Mouse (Mus musculus): ENCODE results near the gene Hs1bp3. TPM values are rescaled to one million over a fixed set of nuclear protein-coding genes. Genes with fewer than 3 reads are reported as not detected.

Hs1bp3 gene
- total RNA-seq, 4 experiments from 2014 or later: 13.9 to 20.3 (median 17.1) TPM

GRCm38 (mm10) chr12:8335503-8335902, 22.3 kb downstream of the Hs1bp3 start:
- no peak for DNase-seq (ENCODE audit: low spot score)

DNA sequence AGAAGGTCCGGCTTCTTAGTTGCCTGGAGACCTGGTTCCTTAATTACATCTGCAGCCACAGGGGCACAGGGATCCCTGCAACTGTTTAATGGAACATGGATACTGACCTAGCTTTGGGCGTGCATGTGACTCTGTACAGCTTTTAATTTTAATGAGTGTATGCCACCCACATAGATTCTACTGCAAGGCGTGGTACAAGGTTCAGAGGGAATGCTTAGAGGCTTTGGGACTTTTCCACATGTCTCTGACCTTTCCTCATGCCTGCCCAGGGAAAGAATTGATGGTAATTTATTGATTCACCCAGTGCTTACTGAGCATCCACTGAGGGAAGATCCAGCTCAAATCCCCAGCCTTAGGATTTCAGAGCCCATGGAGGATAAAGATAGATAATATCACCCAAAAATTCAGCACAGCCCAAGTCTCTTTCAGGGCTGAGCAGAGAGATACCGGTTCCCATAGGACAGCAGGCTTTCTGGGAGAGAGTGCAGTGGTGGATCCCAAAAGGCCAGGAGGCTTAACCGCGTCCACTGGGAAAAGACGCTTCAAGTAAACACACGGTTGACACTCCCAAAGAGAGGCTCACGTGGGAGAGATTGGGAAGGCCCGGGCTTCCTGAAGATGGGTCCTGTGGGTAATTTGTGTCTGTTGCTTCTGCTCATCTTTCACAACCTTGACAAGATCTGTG, 23.5 kb downstream of the Hs1bp3 start:
- no peak for DNase-seq (ENCODE audit: low spot score)

DNA sequence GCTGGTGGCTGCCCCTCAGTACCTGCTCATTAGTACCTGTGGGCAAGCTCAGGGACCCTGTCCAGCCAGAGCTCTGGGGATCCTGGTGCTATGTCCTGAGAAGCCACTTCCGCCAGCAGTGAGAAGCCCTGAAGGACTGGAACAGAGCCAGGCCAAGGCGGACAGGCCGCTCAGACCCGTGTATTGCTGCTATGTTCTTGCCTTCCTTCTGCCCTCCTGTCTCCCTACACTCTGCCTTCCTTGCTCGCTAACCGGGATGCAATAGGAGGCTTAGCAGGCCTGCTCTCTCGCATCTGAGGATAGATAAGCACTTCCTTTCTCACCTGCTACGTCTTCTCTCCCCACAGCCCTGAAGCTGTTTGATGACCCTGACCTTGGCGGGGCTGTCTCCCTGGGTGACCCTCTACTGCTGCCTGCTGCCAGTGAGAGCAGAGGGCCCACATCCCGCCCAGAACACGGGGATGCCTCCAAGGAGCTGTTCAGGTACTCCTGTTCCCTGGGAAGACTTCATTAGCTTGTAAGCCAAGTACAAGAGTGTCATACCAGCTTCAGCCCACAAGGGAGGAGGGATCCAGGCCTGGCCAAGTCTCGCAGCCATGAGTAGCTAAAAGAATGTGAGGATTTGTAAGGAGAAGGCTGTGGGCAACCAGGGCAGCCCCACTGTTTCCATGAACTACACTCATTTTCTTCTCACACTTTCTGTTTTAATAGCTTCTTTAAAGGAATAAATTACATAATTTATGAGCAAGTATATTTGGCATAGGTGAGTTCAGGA, 24.2 kb downstream of the Hs1bp3 start:
- DNase-seq (ENCODE audit: low spot score): no peak

GRCm38 (mm10) chr12:8338491-8338890, 25.3 kb downstream of the Hs1bp3 start:
- no peak for DNase-seq (ENCODE audit: low spot score)

GRCm38 (mm10) chr12:8338918-8339317, 25.7 kb downstream of the Hs1bp3 start:
- no peak for DNase-seq (ENCODE audit: low spot score)

- no peak for DNase-seq (ENCODE audit: low spot score)
These were observed 26.5 kb downstream of the Hs1bp3 start for GRCm38 (mm10) chr12:8339591-8340319.

- no peak for DNase-seq (ENCODE audit: low spot score)
These were observed 27.8 kb downstream of the Hs1bp3 start for GRCm38 (mm10) chr12:8341008-8341407.

- no peak for DNase-seq (ENCODE audit: low spot score)
These were observed 30.1 kb downstream of the Hs1bp3 start for GRCm38 (mm10) chr12:8343381-8343780.

- DNase-seq (ENCODE audit: low spot score): peak; percentile 84
These were observed 31.7 kb downstream of the Hs1bp3 start for GRCm38 (mm10) chr12:8344897-8345296.

DNA sequence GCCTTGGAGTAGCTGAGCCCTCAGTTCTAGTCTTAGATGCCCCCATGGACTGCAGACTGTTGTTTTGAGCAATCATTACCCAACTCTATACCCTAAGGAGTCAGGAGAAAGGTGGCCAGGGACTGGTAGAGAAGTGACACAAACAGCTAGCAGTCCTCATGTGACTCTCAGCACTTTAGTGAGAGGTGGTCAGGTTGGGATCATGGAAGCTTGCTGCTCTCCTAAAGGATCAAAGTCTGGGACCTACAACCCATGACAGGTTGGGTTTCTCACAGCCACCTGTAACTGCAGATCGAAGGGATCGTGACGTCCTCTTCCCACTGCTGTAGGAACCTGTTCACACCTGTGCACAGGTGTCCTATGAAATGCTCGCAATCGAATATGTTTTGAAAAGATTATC, 32.3 kb downstream of the Hs1bp3 start:
- DNase-seq (ENCODE audit: low spot score): no peak

- no peak for DNase-seq (ENCODE audit: low spot score)
These were observed 34.7 kb downstream of the Hs1bp3 start for GRCm38 (mm10) chr12:8347746-8348462.

- DNase-seq (ENCODE audit: low spot score): no peak
These were observed 35.7 kb downstream of the Hs1bp3 start for GRCm38 (mm10) chr12:8348733-8349513.

GRCm38 (mm10) chr12:8351025-8351903, 38.0 kb downstream of the Hs1bp3 start:
- peak; percentile 77 for DNase-seq (ENCODE audit: low spot score)

DNA sequence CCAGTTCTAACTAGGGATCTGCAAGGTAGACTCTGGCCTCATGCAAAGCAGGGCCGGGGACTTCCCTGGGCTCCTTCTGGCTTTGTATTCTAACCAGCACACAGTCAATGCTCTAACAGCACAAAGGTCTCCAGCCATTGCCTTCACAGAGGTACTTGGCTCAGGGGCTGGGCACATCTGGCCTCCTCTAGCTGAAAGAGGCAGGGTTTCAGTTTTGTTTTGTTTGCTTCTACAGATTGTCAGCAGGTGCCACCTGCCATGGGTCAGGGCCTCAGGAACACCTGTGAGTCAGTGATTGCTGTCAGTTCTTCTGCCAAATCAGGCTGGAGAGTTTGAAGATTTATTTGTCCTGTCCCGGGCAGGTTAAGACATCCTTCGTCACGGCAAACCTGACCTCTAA, 39.8 kb downstream of the Hs1bp3 start:
- DNase-seq (ENCODE audit: low spot score): no peak

DNA sequence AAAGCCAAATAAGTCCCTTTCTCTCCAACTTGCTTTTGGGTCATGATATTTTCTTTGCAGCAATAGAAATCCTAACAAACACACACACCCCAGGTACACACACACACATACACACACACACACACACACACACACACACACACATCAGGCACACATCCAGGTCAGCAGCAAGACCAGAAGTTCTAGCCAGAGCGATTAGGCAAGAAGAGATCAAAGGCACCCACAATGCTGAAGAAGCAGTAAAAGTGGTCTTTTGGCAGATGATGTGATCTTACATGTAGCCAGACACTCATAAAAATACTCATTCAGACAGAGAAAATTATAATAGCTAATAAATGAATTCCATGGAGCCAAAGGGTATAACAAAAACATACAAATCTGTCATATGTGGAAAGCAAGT, 41.0 kb downstream of the Hs1bp3 start:
- DNase-seq (ENCODE audit: low spot score): no peak

- no peak for DNase-seq (ENCODE audit: low spot score)
These were observed 41.8 kb downstream of the Hs1bp3 start for GRCm38 (mm10) chr12:8355011-8355410.

- DNase-seq (ENCODE audit: low spot score): peak; percentile 96
These were observed 44.2 kb downstream of the Hs1bp3 start for GRCm38 (mm10) chr12:8357449-8357848.

DNA sequence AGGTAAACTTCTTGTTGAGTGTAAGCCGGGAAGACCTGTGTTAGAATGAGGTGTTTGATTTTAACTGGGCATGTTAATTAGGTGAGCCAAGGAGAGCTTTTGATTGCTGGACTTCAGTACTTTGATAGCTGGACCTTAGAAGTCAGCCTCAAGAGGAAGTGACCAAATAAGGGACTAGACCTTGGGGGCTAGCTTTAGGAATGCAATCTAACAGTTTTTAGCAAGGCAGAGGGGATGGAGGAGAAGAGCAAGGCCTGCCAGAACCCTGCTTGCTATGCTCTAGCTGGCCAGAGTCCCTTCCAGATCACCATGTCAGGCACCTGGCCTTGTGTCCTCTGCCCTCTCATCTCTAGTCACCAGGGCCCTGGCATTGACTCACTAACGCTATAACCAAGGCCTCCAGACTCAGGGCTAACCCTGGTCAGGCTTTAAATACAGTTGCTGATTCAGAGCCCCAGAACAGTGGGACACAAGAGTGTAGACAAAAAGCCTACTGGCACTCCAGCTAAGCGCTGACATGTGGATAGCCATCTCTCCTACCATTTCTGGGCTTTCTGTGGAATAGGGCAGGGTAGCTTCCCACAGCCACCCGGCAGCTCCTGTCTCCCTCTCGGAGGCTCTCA, 45.2 kb downstream of the Hs1bp3 start:
- DNase-seq (ENCODE audit: low spot score): no peak

DNA sequence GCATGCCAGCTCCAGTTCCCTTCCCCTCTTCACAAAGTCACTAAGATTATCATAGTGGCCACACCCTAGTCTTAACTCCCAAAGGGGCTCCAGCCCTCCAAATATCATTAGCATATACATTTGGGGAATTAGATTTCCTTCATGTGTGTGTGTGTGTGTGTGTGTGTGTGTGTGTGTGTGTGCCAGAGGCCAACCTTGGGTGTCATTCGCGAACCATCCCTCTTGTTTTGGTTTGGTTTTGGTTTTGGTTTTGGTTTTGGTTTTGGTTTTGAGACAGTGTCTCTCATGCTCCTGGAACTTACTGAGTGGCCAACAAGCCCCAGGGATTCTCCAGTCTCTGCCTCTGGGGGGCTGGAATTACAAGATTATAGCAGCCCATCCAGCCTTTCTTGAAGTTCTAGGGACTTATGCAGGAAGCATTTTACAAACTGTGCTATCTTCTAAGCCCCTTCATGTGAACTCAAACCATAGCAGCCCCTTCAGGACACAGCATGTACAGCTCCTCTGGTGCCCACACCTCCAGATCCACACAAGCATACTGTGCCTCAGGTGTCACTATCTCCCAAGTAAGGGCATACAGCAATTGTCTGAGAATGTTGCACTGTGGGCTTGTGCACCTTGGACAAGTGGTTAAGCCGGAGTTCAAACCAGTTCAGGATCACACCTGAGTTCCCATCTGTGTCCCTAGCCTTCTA, 46.3 kb downstream of the Hs1bp3 start:
- DNase-seq (ENCODE audit: low spot score): no peak

Measured in heart, adult 8-10 months (tissue).